Mouse (Mus musculus): ENCODE measurements around the gene Anapc15. TPM values are rescaled to one million over a fixed set of nuclear protein-coding genes. Genes with fewer than 3 reads are reported as not detected.
A peak's percentile ranks its signal among the peaks of the same experiment; 100 is the strongest.

The Anapc15 gene
- total RNA-seq, 2 experiments from 2014 or later = 39.8 to 60.8 TPM

- no peak for ATAC-seq (replicated peaks; ENCODE audit: low FRiP score, poor library complexity, severe bottlenecking)
These were observed 25.7 kb upstream of the Anapc15 start, which contains the start of gene Inppl1 for GRCm38 (mm10) chr7:101837606-101838471. Gene Inppl1 (minus strand): TSS chr7:101838229.

DNA sequence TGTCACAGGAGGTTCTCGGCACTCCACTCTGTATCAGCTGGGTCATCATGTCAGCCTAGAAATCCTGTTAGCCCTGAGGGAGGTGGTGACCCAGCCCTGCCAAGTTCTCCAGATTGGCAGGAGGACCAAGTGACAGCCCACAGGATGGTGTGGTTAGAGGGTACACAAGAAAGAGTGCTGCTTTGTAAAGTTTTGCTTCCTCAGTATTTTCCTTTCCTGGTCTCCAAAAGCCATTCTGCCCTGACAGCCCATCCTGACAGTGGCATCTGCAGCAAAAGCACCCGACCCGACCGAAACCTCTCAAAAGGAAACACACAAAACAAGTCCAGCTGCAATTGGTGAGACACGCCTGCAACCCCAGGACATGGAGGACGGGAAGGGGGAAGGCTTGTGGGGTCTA lies 19.3 kb upstream of the Anapc15 start:
- no peak for ATAC-seq (replicated peaks; ENCODE audit: low FRiP score, poor library complexity, severe bottlenecking)

- no peak for ATAC-seq (replicated peaks; ENCODE audit: low FRiP score, poor library complexity, severe bottlenecking)
These were observed 15.6 kb upstream of the Anapc15 start for GRCm38 (mm10) chr7:101847934-101848333.

- no peak for ATAC-seq (replicated peaks; ENCODE audit: low FRiP score, poor library complexity, severe bottlenecking)
These were observed 11.8 kb upstream of the Anapc15 start for GRCm38 (mm10) chr7:101851689-101852088.

GRCm38 (mm10) chr7:101852846-101853245 lies 10.7 kb upstream of the Anapc15 start:
- no peak for ATAC-seq (replicated peaks; ENCODE audit: low FRiP score, poor library complexity, severe bottlenecking)

GRCm38 (mm10) chr7:101853816-101854215 lies 9.7 kb upstream of the Anapc15 start:
- no peak for ATAC-seq (replicated peaks; ENCODE audit: low FRiP score, poor library complexity, severe bottlenecking)

- no peak for ATAC-seq (replicated peaks; ENCODE audit: low FRiP score, poor library complexity, severe bottlenecking)
These were observed 6.4 kb upstream of the Anapc15 start, which contains the start of gene Folr2 for GRCm38 (mm10) chr7:101857094-101857493. Gene Folr2 (minus strand): TSS chr7:101857194.

DNA sequence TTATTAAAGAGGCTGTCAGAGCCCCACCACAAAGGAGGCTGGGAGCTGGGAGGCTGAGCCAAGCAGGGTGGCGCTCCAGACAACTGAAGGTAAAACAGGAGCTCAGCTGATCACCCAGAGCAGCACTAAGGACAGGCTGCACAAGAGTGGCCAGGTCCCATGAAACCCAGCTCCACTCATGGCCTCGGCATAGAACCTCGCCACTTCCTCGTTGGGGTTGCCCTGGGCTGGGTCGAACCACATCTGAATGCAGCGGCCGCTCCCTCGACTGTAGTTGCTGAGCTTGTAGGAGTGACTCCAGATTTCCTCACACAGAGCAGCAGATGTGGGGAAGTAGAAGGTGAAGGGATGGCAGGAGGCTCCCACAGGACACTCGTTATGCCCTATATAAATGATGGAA lies 5.2 kb upstream of the Anapc15 start:
- no peak for ATAC-seq (replicated peaks; ENCODE audit: low FRiP score, poor library complexity, severe bottlenecking)

GRCm38 (mm10) chr7:101860978-101861377 lies 2.5 kb upstream of the Anapc15 start:
- no peak for ATAC-seq (replicated peaks; ENCODE audit: low FRiP score, poor library complexity, severe bottlenecking)

GRCm38 (mm10) chr7:101862291-101862690 lies 1.2 kb upstream of the Anapc15 start:
- ATAC-seq (replicated peaks; ENCODE audit: low FRiP score, poor library complexity, severe bottlenecking) = no peak

- ATAC-seq (replicated peaks; ENCODE audit: low FRiP score, poor library complexity, severe bottlenecking) = no peak
These were observed 3.2 kb downstream of the Anapc15 start for GRCm38 (mm10) chr7:101866491-101867265.

- no peak for ATAC-seq (replicated peaks; ENCODE audit: low FRiP score, poor library complexity, severe bottlenecking)
These were observed 4.0 kb downstream of the Anapc15 start for GRCm38 (mm10) chr7:101867482-101867881.

- peak; percentile 64 for ATAC-seq (replicated peaks; ENCODE audit: low FRiP score, poor library complexity, severe bottlenecking)
These were observed 5.0 kb downstream of the Anapc15 start for GRCm38 (mm10) chr7:101868241-101869162.

- ATAC-seq (replicated peaks; ENCODE audit: low FRiP score, poor library complexity, severe bottlenecking) = no peak
These were observed 5.6 kb downstream of the Anapc15 start for GRCm38 (mm10) chr7:101869163-101869500.

- no peak for ATAC-seq (replicated peaks; ENCODE audit: low FRiP score, poor library complexity, severe bottlenecking)
These were observed 7.1 kb downstream of the Anapc15 start, which contains the start of gene Folr1 for GRCm38 (mm10) chr7:101870629-101871028. Gene Folr1 (minus strand): TSS chr7:101870788.

GRCm38 (mm10) chr7:101871296-101871695 lies 7.8 kb downstream of the Anapc15 start:
- no peak; the same call in 1 of the 2 replicates for ATAC-seq (replicated peaks; ENCODE audit: low FRiP score, poor library complexity, severe bottlenecking)

DNA sequence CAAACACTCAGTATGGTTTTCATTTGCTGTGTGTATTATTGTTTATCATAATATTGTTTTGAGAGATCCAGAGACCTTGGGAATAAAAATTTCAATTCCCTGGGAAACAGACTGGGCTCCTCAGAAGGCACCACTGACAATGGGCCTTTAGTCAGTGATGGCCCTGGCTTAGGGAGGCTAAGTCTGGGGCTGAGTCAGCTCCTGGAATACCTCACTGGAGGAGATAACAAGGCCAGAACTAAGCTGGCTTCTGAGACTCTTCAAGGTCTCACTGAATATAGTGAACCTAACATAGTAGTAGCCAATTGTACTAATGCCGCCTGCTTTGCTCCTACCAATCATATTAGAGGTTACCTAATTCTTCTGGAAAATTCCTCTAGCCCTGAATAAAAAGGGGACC lies 12.5 kb downstream of the Anapc15 start:
- no peak for ATAC-seq (replicated peaks; ENCODE audit: low FRiP score, poor library complexity, severe bottlenecking)

GRCm38 (mm10) chr7:101880855-101881254 lies 17.3 kb downstream of the Anapc15 start:
- ATAC-seq (replicated peaks; ENCODE audit: low FRiP score, poor library complexity, severe bottlenecking) = no peak

DNA sequence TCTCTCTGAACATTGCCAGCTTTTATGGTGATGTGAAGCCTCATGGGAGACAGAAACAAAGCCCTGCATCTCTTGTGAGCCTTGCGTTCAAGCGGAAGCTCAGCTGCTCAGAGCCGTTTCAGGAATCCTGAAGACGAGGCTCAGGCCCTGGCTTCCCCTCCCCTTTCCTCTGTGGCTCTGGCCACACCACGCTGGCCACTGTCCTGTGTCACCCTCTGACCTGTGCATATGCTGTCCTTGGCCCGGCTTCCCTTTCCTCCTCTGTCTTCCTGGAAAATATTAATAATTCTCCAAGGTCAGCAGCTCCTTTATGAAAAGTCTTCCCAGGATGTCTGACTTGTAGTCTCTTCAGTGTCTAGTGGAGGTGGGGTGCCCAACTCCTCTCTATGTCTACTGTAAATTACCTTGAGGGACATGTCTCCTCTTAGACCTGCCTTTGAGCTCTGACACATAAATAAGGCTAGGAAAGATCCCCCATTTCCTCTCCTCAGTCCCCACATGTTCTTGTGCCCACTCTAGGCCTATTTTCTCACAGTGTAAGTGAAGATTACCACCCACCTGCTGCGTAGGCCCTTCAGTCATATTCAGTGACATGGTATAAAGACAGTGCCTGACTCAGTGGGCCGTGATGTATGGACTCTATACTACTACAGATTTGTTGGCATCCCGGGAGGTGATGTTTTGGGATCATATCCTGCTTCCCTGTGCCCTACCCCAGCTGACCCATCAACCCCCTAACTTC lies 19.1 kb downstream of the Anapc15 start:
- ATAC-seq (replicated peaks; ENCODE audit: low FRiP score, poor library complexity, severe bottlenecking) = no peak

Measured in erythroid progenitor cell, adult 5-6 weeks (primary cell).